Mouse (Mus musculus): ENCODE measurements around the gene Slc8a1. TPM values are rescaled to one million over a fixed set of nuclear protein-coding genes. Genes with fewer than 3 reads are reported as not detected.
A peak's percentile ranks its signal among the peaks of the same experiment; 100 is the strongest.

The Slc8a1 gene
- polyA plus RNA-seq, 1 experiment from 2014 or later: 83.6 TPM

DNA sequence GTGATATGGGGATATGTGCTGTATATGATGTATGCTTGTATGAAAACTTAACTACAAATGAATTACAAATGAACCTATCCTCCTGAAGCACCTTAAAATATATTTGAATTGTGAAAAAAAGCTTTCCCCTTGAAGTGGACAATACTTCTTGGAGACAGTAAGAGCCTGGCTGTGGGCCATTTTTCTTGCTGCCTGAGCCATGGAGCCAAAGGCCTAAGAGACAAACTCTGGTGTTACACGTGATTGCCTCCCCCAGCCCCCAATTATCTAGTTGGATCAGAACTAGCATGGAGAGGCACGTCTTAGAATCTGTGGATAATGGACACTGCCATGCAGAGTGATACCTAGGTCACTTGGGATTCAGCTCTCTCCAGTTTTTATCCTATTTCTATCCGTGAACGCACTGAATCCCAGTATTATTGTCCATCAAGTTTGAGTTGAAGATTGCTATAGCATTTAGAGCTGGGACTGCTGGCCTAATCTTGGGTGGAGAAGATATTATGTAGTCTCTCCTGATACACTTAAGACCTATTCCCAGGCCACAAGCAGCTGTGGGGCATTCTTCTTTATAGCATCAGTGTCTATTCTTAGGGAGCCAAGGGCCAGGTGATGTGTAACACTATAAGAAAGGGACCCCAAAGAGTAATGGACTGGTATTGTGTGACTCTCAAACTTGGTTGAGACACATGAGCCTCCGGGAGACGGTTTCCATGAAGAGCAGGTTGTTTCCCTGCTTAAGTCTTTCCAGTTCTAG, 321.6 kb downstream of the Slc8a1 start:
- H3K9ac ChIP-seq: no peak overlapping the region
- H3K4me3 ChIP-seq: no peak overlapping the region
- H3K4me2 ChIP-seq: no peak overlapping the region
- H3K9me3 ChIP-seq (replicated peaks): no peaks in the 10 kb centered on the region
- no peak overlapping the region for H3K27ac ChIP-seq
- WGBS: 78% methylated on average over 6 of the region's 6 CpGs
- H3K27me3 ChIP-seq: no peaks in the 10 kb centered on the region
- peaks cover 30% of the 10 kb centered on the region for H3K36me3 ChIP-seq
- ATAC-seq (replicated peaks; ENCODE audit: insufficient number of reproducible peaks, insufficient read depth, low FRiP score, low read depth): no peak
- H3K4me1 ChIP-seq (replicated peaks): peaks cover 14% of the 10 kb centered on the region

DNA sequence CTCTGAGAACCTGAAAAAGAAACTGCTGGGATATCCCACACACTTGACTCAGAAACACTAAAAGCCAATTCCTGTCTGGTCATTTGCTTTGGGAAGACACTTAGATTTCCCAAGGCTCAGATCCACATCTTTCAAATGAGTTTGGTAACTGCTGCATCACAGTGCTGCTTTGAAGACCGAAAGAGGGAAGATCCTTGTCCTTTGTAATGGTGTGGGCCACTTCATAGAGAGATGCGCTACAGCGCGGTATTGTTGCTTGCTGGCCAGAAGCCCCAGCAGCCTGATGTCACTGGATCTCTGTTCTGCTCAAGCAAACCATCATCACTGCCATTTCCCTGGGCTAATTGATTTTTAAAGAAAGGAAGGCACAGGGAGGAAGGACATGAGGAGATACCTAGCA, 325.4 kb downstream of the Slc8a1 start:
- 76% methylated on average over 4 of the region's 4 CpGs for WGBS
- no peak overlapping the region for H3K27ac ChIP-seq
- peaks cover 45% of the 10 kb centered on the region for H3K36me3 ChIP-seq
- ATAC-seq (replicated peaks; ENCODE audit: insufficient number of reproducible peaks, insufficient read depth, low FRiP score, low read depth): no peak
- no peak overlapping the region for H3K4me3 ChIP-seq
- H3K4me2 ChIP-seq: no peak overlapping the region
- H3K9me3 ChIP-seq (replicated peaks): no peaks in the 10 kb centered on the region
- no peak overlapping the region for H3K9ac ChIP-seq
- no peaks in the 10 kb centered on the region for H3K27me3 ChIP-seq
- peaks cover 2% of the 10 kb centered on the region; the same call in 1 of the 2 replicates for H3K4me1 ChIP-seq (replicated peaks)

DNA sequence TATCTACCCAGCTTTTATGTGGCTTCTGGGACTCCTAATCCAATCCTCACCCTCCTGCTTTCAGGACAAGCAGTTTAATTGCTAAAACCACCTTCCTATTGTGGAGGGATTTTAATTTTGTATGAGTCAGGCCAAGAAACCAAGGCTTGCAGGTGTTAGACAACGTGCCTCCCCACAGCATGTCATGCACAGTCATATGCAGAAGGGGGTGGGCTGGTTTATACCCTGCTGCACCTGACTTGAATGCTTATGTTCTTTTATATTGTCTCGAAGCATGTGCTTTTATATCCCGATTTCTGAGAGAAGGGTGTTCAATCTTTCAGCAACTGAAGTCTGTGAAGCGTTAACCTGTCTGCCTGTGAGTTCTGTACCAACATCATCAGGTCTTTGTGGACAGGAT, 334.0 kb downstream of the Slc8a1 start:
- Histone ChIP-seq H3K27me3 (no peaks in the 10 kb centered on the region), H3K4me3 (no peak overlapping the region), H3K27ac (peak overlapping the region; percentile 63; the same call in 1 of the 2 replicates), H3K4me1 (replicated peaks) (peaks cover 24% of the 10 kb centered on the region), H3K9me3 (replicated peaks) (no peaks in the 10 kb centered on the region), H3K9ac (no peak overlapping the region), H3K36me3 (peaks cover 29% of the 10 kb centered on the region), H3K4me2 (no peak overlapping the region)
- ATAC-seq (replicated peaks; ENCODE audit: insufficient number of reproducible peaks, insufficient read depth, low FRiP score, low read depth): no peak
- 78% methylated on average over 4 of the region's 4 CpGs for WGBS

- peaks cover 24% of the 10 kb centered on the region for H3K4me1 ChIP-seq (replicated peaks)
- H3K36me3 ChIP-seq: peaks cover 20% of the 10 kb centered on the region; the same call in 1 of the 2 replicates
- no peaks in the 10 kb centered on the region for H3K27me3 ChIP-seq
- WGBS: 75% methylated on average over 4 of the region's 4 CpGs
- H3K27ac ChIP-seq: peak overlapping the region; percentile 63
- no peaks in the 10 kb centered on the region for H3K9me3 ChIP-seq (replicated peaks)
- no peak overlapping the region for H3K4me3 ChIP-seq
- H3K9ac ChIP-seq: no peak overlapping the region
- H3K4me2 ChIP-seq: no peak overlapping the region
- ATAC-seq (replicated peaks; ENCODE audit: insufficient number of reproducible peaks, insufficient read depth, low FRiP score, low read depth): 0 out of 2 replicates have a peak, but pooled peaks have one; percentile 56
Observed at GRCm38 (mm10) chr17:81403121-81403520, 335.1 kb downstream of the Slc8a1 start.

GRCm38 (mm10) chr17:81402636-81403035, 335.5 kb downstream of the Slc8a1 start:
- Histone ChIP-seq H3K27me3 (no peaks in the 10 kb centered on the region), H3K4me3 (no peak overlapping the region), H3K36me3 (peaks cover 15% of the 10 kb centered on the region; the same call in 1 of the 2 replicates), H3K4me1 (replicated peaks) (peaks cover 24% of the 10 kb centered on the region), H3K4me2 (no peak overlapping the region), H3K9me3 (replicated peaks) (no peaks in the 10 kb centered on the region), H3K9ac (no peak overlapping the region), H3K27ac (peak overlapping the region; percentile 63)
- WGBS: 22% methylated on average over 2 of the region's 2 CpGs
- ATAC-seq (replicated peaks; ENCODE audit: insufficient number of reproducible peaks, insufficient read depth, low FRiP score, low read depth): peak; percentile 83

DNA sequence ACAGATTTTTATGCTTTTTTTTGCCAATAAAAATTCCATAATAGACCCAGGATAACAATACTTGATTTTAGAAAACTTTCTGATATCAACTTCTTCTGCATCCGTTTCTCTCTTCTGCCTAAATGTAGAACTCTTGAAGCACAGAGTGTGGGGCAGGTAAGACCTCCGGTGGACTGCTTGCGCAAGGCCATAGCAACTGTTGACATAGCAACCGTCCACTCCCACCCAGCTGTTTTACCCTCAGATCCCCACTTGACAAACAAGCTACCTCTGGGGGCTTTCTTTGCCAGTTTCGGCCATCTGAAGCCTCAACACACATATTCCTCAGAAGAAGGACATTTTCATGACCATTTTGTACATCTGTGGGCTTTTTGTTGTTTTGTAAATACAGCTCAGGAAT, 337.8 kb downstream of the Slc8a1 start:
- no peaks in the 10 kb centered on the region for H3K27me3 ChIP-seq
- H3K9ac ChIP-seq: no peak overlapping the region
- H3K4me3 ChIP-seq: no peak overlapping the region
- peaks cover 24% of the 10 kb centered on the region for H3K4me1 ChIP-seq (replicated peaks)
- H3K27ac ChIP-seq: no peak overlapping the region
- 71% methylated on average over 5 of the region's 5 CpGs for WGBS
- peaks cover 9% of the 10 kb centered on the region; the same call in 1 of the 2 replicates for H3K36me3 ChIP-seq
- no peak for ATAC-seq (replicated peaks; ENCODE audit: insufficient number of reproducible peaks, insufficient read depth, low FRiP score, low read depth)
- H3K4me2 ChIP-seq: no peak overlapping the region
- no peaks in the 10 kb centered on the region for H3K9me3 ChIP-seq (replicated peaks)

GRCm38 (mm10) chr17:81397434-81397833, 340.7 kb downstream of the Slc8a1 start:
- ATAC-seq (replicated peaks; ENCODE audit: insufficient number of reproducible peaks, insufficient read depth, low FRiP score, low read depth): no peak

GRCm38 (mm10) chr17:81394124-81394523, 344.1 kb downstream of the Slc8a1 start:
- Histone ChIP-seq H3K9me3 (replicated peaks) (no peaks in the 10 kb centered on the region), H3K4me2 (no peak overlapping the region), H3K36me3 (peaks cover 7% of the 10 kb centered on the region; the same call in 1 of the 2 replicates), H3K9ac (no peak overlapping the region), H3K27ac (no peak overlapping the region; the same call in 1 of the 2 replicates), H3K27me3 (no peaks in the 10 kb centered on the region), H3K4me3 (no peak overlapping the region), H3K4me1 (replicated peaks) (peaks cover 14% of the 10 kb centered on the region)
- WGBS: 61% methylated on average over 2 of the region's 2 CpGs
- no peak for ATAC-seq (replicated peaks; ENCODE audit: insufficient number of reproducible peaks, insufficient read depth, low FRiP score, low read depth)

More at GRCm38 (mm10) chr17:81397434-81397833, 340.7 kb downstream of the Slc8a1 start:
- Histone ChIP-seq H3K27me3 (no peaks in the 10 kb centered on the region), H3K4me3 (no peak overlapping the region), H3K9ac (no peak overlapping the region), H3K9me3 (replicated peaks) (no peaks in the 10 kb centered on the region), H3K4me1 (replicated peaks) (peaks cover 15% of the 10 kb centered on the region), H3K36me3 (peaks cover 9% of the 10 kb centered on the region; the same call in 1 of the 2 replicates), H3K27ac (no peak overlapping the region), H3K4me2 (no peak overlapping the region)
- WGBS: 83% methylated on average over 1 of the region's 1 CpGs

DNA sequence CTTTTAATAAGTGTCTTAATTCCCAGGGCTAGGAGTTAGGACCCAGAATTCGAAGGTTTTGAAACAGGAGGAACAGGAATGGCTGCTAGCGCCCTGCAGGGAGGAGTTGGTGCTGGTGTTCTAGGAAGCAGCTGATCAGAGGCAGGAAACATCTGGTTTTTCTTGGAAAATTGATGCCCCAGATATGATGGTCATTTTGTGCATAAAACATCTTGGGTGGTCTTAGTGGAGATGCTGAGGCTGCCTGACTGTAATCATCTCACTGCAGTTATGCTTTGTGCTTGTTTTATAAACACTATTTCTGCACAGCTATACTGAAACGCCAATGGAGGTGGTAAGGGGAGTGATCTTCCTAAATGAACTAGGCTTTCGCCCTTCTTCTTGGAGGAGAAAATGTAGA, 345.1 kb downstream of the Slc8a1 start:
- Histone ChIP-seq H3K4me3 (no peak overlapping the region), H3K36me3 (peaks cover 15% of the 10 kb centered on the region), H3K9ac (no peak overlapping the region), H3K9me3 (replicated peaks) (no peaks in the 10 kb centered on the region), H3K4me1 (replicated peaks) (peaks cover 16% of the 10 kb centered on the region), H3K4me2 (no peak overlapping the region), H3K27me3 (no peaks in the 10 kb centered on the region), H3K27ac (no peak overlapping the region)
- no peak for ATAC-seq (replicated peaks; ENCODE audit: insufficient number of reproducible peaks, insufficient read depth, low FRiP score, low read depth)
- WGBS: 66% methylated on average over 4 of the region's 4 CpGs

DNA sequence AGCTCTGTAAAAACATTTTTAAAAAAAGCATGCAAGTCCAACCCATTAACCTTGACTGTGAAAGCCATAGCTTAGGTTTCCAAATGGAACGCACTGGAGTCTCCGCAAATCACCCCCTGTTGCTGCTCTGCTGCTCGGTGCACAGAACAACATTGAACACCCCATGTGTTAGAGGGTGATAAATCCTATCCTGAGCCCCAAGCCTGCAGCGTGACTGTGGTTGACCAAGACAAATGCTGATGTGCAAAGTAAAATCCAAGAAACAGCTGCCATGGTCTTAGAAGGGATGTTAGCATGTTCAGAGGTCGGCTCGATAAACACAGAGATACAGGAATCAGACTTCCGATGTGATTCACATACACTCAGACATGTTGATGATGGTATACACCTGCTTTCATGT, 346.7 kb downstream of the Slc8a1 start:
- WGBS: 86% methylated on average over 7 of the region's 7 CpGs
- H3K9ac ChIP-seq: no peak overlapping the region
- no peak overlapping the region for H3K4me3 ChIP-seq
- H3K36me3 ChIP-seq: peaks cover 28% of the 10 kb centered on the region
- peak overlapping the region; percentile 24; the same call in 1 of the 2 replicates for H3K27ac ChIP-seq
- H3K4me1 ChIP-seq (replicated peaks): peaks cover 21% of the 10 kb centered on the region
- no peaks in the 10 kb centered on the region for H3K27me3 ChIP-seq
- H3K9me3 ChIP-seq (replicated peaks): no peaks in the 10 kb centered on the region
- no peak overlapping the region for H3K4me2 ChIP-seq
- ATAC-seq (replicated peaks; ENCODE audit: insufficient number of reproducible peaks, insufficient read depth, low FRiP score, low read depth): no peak

GRCm38 (mm10) chr17:81390790-81391189, 347.4 kb downstream of the Slc8a1 start:
- Histone ChIP-seq H3K27ac (no peak overlapping the region; the same call in 1 of the 2 replicates), H3K9ac (no peak overlapping the region), H3K27me3 (no peaks in the 10 kb centered on the region), H3K9me3 (replicated peaks) (no peaks in the 10 kb centered on the region), H3K4me3 (no peak overlapping the region), H3K4me2 (no peak overlapping the region), H3K36me3 (peaks cover 31% of the 10 kb centered on the region), H3K4me1 (replicated peaks) (peaks cover 21% of the 10 kb centered on the region)
- no peak for ATAC-seq (replicated peaks; ENCODE audit: insufficient number of reproducible peaks, insufficient read depth, low FRiP score, low read depth)
- 75% methylated on average over 3 of the region's 3 CpGs for WGBS

DNA sequence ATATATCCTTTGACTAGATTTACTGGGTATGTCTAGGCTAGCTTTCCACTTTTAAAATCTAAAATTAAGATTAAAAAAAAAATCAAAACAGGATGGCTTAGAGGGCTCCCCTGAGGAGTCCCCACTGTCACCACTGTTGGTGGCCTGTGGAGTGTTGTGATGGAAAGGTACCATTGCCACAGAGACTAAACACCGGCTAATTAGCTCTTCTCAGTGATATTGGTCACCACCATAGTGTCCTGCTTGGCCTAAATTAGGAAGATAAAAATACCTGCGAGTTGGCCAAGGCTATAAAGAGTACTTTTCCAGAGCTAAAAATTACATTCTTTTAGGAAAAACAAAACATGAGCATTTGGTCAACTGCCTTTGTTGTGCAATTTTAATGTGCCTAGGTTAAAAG, 352.1 kb downstream of the Slc8a1 start:
- H3K27ac ChIP-seq: no peak overlapping the region
- peaks cover 12% of the 10 kb centered on the region for H3K4me1 ChIP-seq (replicated peaks)
- H3K27me3 ChIP-seq: no peaks in the 10 kb centered on the region
- peaks cover 53% of the 10 kb centered on the region for H3K36me3 ChIP-seq
- no peak overlapping the region for H3K4me3 ChIP-seq
- H3K9ac ChIP-seq: no peak overlapping the region
- H3K9me3 ChIP-seq (replicated peaks): no peaks in the 10 kb centered on the region
- 73% methylated on average over 2 of the region's 2 CpGs for WGBS
- H3K4me2 ChIP-seq: no peak overlapping the region
- ATAC-seq (replicated peaks; ENCODE audit: insufficient number of reproducible peaks, insufficient read depth, low FRiP score, low read depth): no peak
